Mouse (Mus musculus): ENCODE data around the gene Btbd6. TPM values are rescaled to one million over a fixed set of nuclear protein-coding genes. Genes with fewer than 3 reads are reported as not detected.
A peak's percentile ranks its signal among the peaks of the same experiment; 100 is the strongest.

Gene Btbd6
- total and polyA plus RNA-seq, 2 experiments: 5.2 to 17.8 TPM

GRCm38 (mm10) chr12:112994153-112994552 lies 17.9 kb downstream of the Btbd6 start:
- Histone ChIP-seq H3K36me3 (ENCODE audit: control insufficient read depth, insufficient read depth, low read length) (peaks cover 3% of the 10 kb centered on the region; the same call in 1 of the 2 replicates), H3K4me1 (ENCODE audit: control insufficient read depth, insufficient read depth, low read length) (peaks cover 2% of the 10 kb centered on the region), H3K9ac (ENCODE audit: low read depth, low read length) (no peak overlapping the region), H3K4me3 (ENCODE audit: insufficient read depth, low read depth, low read length) (no peak overlapping the region), H3K27ac (replicated peaks; ENCODE audit: insufficient read depth, low read depth, low read length) (no peak overlapping the region), H3K27me3 (ENCODE audit: control insufficient read depth, insufficient read depth, low read length) (no peaks in the 10 kb centered on the region), H3K79me2 (ENCODE audit: control insufficient read depth, insufficient read depth, low read length) (peaks cover 31% of the 10 kb centered on the region; the same call in 1 of the 2 replicates)
- DNase-seq (ENCODE audit: extremely low read depth, low read depth, low spot score): no peak
- TF ChIP-seq POLR2A (IDR thresholded peaks at IDR 0.05; ENCODE audit: extremely low read depth, insufficient read depth, low read length): no peak
- no peak for TF ChIP-seq CTCF (IDR thresholded peaks at IDR 0.05; ENCODE audit: low read depth, low read length)
- 67% methylated on average over 4 of the region's 4 CpGs for WGBS

GRCm38 (mm10) chr12:112999569-113000293 lies 23.4 kb downstream of the Btbd6 start:
- peak; percentile 45 for DNase-seq (ENCODE audit: extremely low read depth, low read depth, low spot score)

DNA sequence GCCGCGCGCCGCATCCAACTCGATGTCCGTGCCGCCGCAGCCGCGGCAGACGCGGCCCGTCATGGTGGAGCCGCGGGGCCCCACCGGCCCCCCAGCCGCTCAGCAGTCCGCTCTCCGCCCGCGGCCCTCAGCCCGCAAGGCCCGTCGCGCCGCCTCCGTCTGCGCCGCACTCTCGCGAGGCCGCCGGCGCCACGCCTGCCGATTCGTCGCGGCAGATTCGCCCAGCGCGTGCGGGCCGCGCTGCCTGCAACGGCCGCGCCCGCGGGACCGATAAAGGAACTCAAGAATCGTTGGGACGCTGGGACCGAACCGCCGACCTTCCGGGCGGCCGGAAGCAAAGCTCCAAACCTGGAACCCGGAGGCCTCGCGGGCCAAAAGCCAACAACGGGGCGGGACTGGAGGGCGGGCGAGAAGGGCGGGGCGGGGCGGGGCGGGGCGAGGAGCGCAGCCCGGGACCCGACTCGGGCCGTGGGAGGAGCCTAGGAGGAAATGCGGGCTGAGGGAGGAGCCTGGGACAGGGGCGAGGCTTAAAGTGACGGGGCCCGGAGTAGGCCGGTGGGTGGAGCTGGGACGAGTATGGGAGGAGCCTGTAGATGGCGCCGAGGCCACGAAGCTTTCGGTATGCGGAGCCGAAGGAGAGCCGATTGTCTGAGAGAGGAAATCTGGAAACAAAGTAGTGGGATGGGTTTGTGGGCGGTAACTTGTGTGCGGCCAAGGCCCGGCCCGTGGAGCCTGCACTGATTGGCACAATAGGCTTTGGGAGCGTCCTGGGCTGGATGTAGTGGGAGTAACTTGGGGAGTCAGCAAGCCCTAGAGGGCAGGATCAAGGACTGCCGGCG lies 24.2 kb downstream of the Btbd6 start, which contains the start of gene Brf1:
Gene Brf1, minus strand, starts transcription at position 411 of the 839 bp plus-strand sequence.
- TF ChIP-seq CTCF (IDR thresholded peaks at IDR 0.05; ENCODE audit: low read depth, low read length) (no peak), POLR2A (IDR thresholded peaks at IDR 0.05; ENCODE audit: extremely low read depth, insufficient read depth, low read length) (peak; percentile 69; the same call in 1 of the 2 replicates)
- H3K4me3 ChIP-seq (ENCODE audit: insufficient read depth, low read depth, low read length): peak within 1 kb of the TSS; percentile 72
- H3K36me3 ChIP-seq (ENCODE audit: control insufficient read depth, insufficient read depth, low read length): no peaks in the 10 kb centered on the region
- H3K9ac ChIP-seq (ENCODE audit: low read depth, low read length): peak within 1 kb of the TSS; percentile 93
- peak; percentile 96 for DNase-seq (ENCODE audit: extremely low read depth, low read depth, low spot score)
- no peaks in the 10 kb centered on the region for H3K27me3 ChIP-seq (ENCODE audit: control insufficient read depth, insufficient read depth, low read length)
- WGBS: under 1% methylated on average over 94 of the region's 96 CpGs
- H3K4me1 ChIP-seq (ENCODE audit: control insufficient read depth, insufficient read depth, low read length): peaks cover 6% of the 10 kb centered on the region
- H3K27ac ChIP-seq (replicated peaks; ENCODE audit: insufficient read depth, low read depth, low read length): peak within 1 kb of the TSS; percentile 91
- peaks cover 27% of the 10 kb centered on the region; the same call in 1 of the 2 replicates for H3K79me2 ChIP-seq (ENCODE audit: control insufficient read depth, insufficient read depth, low read length)

More at GRCm38 (mm10) chr12:112999569-113000293, 23.4 kb downstream of the Btbd6 start:
- Histone ChIP-seq H3K27ac (replicated peaks; ENCODE audit: insufficient read depth, low read depth, low read length) (peak overlapping the region; percentile 91), H3K9ac (ENCODE audit: low read depth, low read length) (peak overlapping the region; percentile 93), H3K4me3 (ENCODE audit: insufficient read depth, low read depth, low read length) (peak overlapping the region; percentile 72), H3K36me3 (ENCODE audit: control insufficient read depth, insufficient read depth, low read length) (no peaks in the 10 kb centered on the region), H3K27me3 (ENCODE audit: control insufficient read depth, insufficient read depth, low read length) (no peaks in the 10 kb centered on the region), H3K4me1 (ENCODE audit: control insufficient read depth, insufficient read depth, low read length) (peaks cover 6% of the 10 kb centered on the region), H3K79me2 (ENCODE audit: control insufficient read depth, insufficient read depth, low read length) (peaks cover 27% of the 10 kb centered on the region; the same call in 1 of the 2 replicates)
- WGBS: 1% methylated on average over 56 of the region's 56 CpGs
- TF ChIP-seq POLR2A (IDR thresholded peaks at IDR 0.05; ENCODE audit: extremely low read depth, insufficient read depth, low read length) (no peak), CTCF (IDR thresholded peaks at IDR 0.05; ENCODE audit: low read depth, low read length) (no peak)

DNA sequence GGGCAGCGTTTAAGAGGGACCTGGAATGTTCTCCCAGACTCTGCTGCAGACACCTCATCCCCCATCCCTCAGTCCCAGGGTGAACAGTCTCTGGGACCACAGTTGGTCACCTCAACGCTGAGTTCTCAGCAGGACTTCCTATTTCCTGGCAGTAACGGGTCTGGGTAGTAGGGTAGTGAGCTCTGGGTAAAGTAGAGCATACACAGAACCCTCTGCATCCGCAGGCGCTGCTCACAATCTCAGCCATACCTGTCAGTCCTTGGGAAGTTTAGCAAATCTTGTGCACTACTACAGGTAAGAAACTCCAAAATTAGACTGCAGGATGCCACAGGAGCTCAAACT lies 24.8 kb downstream of the Btbd6 start:
- no peak for DNase-seq (ENCODE audit: extremely low read depth, low read depth, low spot score)
- Histone ChIP-seq H3K27me3 (ENCODE audit: control insufficient read depth, insufficient read depth, low read length) (no peaks in the 10 kb centered on the region), H3K9ac (ENCODE audit: low read depth, low read length) (peak overlapping the region; percentile 53), H3K4me3 (ENCODE audit: insufficient read depth, low read depth, low read length) (peak overlapping the region; percentile 42), H3K27ac (replicated peaks; ENCODE audit: insufficient read depth, low read depth, low read length) (peak overlapping the region; percentile 80), H3K36me3 (ENCODE audit: control insufficient read depth, insufficient read depth, low read length) (no peaks in the 10 kb centered on the region), H3K79me2 (ENCODE audit: control insufficient read depth, insufficient read depth, low read length) (peaks cover 24% of the 10 kb centered on the region; the same call in 1 of the 2 replicates), H3K4me1 (ENCODE audit: control insufficient read depth, insufficient read depth, low read length) (peaks cover 6% of the 10 kb centered on the region)
- no peak for TF ChIP-seq CTCF (IDR thresholded peaks at IDR 0.05; ENCODE audit: low read depth, low read length)
- TF ChIP-seq POLR2A (IDR thresholded peaks at IDR 0.05; ENCODE audit: extremely low read depth, insufficient read depth, low read length): no peak; the same call in 1 of the 2 replicates
- 3% methylated on average over 5 of the region's 5 CpGs for WGBS

DNA sequence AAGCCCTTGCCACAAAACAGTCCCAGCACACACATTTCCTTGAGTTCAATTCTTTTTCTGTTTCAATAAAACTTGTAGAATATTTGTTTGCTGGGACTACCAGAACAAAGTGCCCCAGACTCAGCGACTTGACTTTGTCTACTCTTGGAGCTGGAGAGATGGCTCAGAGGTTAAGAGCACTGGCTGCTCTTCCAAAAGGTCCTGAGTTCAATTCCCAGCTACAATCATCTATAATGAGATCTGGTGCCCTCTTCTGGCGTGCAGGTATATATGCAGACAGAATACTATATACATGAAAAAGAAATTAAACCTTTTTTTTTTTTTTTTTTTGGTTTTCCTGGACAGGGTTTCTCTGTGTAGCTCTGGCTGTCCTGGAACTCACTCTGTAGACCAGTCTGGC lies 26.4 kb downstream of the Btbd6 start:
- Histone ChIP-seq H3K36me3 (ENCODE audit: control insufficient read depth, insufficient read depth, low read length) (no peaks in the 10 kb centered on the region), H3K27ac (replicated peaks; ENCODE audit: insufficient read depth, low read depth, low read length) (no peak overlapping the region), H3K4me1 (ENCODE audit: control insufficient read depth, insufficient read depth, low read length) (peaks cover 6% of the 10 kb centered on the region), H3K4me3 (ENCODE audit: insufficient read depth, low read depth, low read length) (no peak overlapping the region), H3K27me3 (ENCODE audit: control insufficient read depth, insufficient read depth, low read length) (no peaks in the 10 kb centered on the region), H3K79me2 (ENCODE audit: control insufficient read depth, insufficient read depth, low read length) (peaks cover 13% of the 10 kb centered on the region; the same call in 1 of the 2 replicates), H3K9ac (ENCODE audit: low read depth, low read length) (no peak overlapping the region)
- no peak for DNase-seq (ENCODE audit: extremely low read depth, low read depth, low spot score)
- no peak for TF ChIP-seq CTCF (IDR thresholded peaks at IDR 0.05; ENCODE audit: low read depth, low read length)
- no peak for TF ChIP-seq POLR2A (IDR thresholded peaks at IDR 0.05; ENCODE audit: extremely low read depth, insufficient read depth, low read length)
- WGBS: 45% methylated on average over 2 of the region's 2 CpGs
